Mouse (Mus musculus): ENCODE data around the gene Pou2f3. TPM values are rescaled to one million over a fixed set of nuclear protein-coding genes. Genes with fewer than 3 reads are reported as not detected.

Pou2f3 gene
- total and polyA plus RNA-seq, 3 experiments, result not detected

- TF ChIP-seq USF1 (IDR thresholded peaks at IDR 0.05; ENCODE audit: low read depth, low read length), result no peak
- TF ChIP-seq ETS1 (IDR thresholded peaks at IDR 0.05; ENCODE audit: low read depth, low read length), result no peak; the same call in 1 of the 2 replicates
- TF ChIP-seq SIN3A (IDR thresholded peaks at IDR 0.05; ENCODE audit: low read length), result 0 out of 2 replicates have a peak, but pooled peaks have one; percentile 14
- no peak for TF ChIP-seq ZC3H11A (IDR thresholded peaks at IDR 0.05; ENCODE audit: low read depth, low read length)
- peak; percentile 32; the same call in 1 of the 2 replicates for TF ChIP-seq ZNF384 (IDR thresholded peaks at IDR 0.05; ENCODE audit: low read depth, low read length)
Measured at GRCm38 (mm10) chr9:43246738-43247180, 36.6 kb upstream of the Pou2f3 start (continued).

GRCm38 (mm10) chr9:43245801-43246570, 35.8 kb upstream of the Pou2f3 start:
- DNase-seq (ENCODE audit: low read depth, low spot score), result peak; percentile 65
- H3K9ac ChIP-seq (ENCODE audit: control insufficient read depth, low read depth, low read length, poor library complexity, severe bottlenecking), result no peak overlapping the region
- H3K4me1 ChIP-seq (ENCODE audit: control insufficient read depth in 1 of 2, insufficient read depth in 2 of 2, low read length in 2 of 2), result peaks cover 19 to 49% of the 10 kb centered on the region in 2 experiments
- H3K27me3 ChIP-seq (ENCODE audit: control insufficient read depth in 1 of 2, insufficient read depth in 2 of 2, low read length in 2 of 2), result no peaks in the 10 kb centered on the region
- H3K79me2 ChIP-seq (ENCODE audit: control insufficient read depth, insufficient read depth, low read length, poor library complexity), result no peaks in the 10 kb centered on the region
- H3K9me3 ChIP-seq (replicated peaks; ENCODE audit: insufficient read depth, low read length), result no peaks in the 10 kb centered on the region
- peaks cover 0 to 48% of the 10 kb centered on the region in 2 experiments; a peak in 2 of 4 replicates for H3K36me3 ChIP-seq (ENCODE audit: control insufficient read depth in 1 of 2, insufficient read depth in 2 of 2, low read length in 2 of 2)
- peak overlapping the region; percentile 56 for H3K27ac ChIP-seq (ENCODE audit: control insufficient read depth, low read depth, low read length)
- H3K4me3 ChIP-seq (ENCODE audit: control insufficient read depth in 1 of 2, insufficient read depth in 1 of 2, low read depth in 2 of 2, low read length in 2 of 2), result no peak overlapping the region
- no peak for TF ChIP-seq CHD1 (IDR thresholded peaks at IDR 0.05; ENCODE audit: low read depth, low read length)
- peak; percentile 62 for TF ChIP-seq TCF12 (IDR thresholded peaks at IDR 0.05; ENCODE audit: low read depth, low read length)
- no peak for TF ChIP-seq GABPA (IDR thresholded peaks at IDR 0.05; ENCODE audit: low read depth, low read length)
- peak; percentile 95 for TF ChIP-seq RCOR1 (IDR thresholded peaks at IDR 0.05; ENCODE audit: low read depth, low read length)
- no peak for TF ChIP-seq MXI1 (IDR thresholded peaks at IDR 0.05; ENCODE audit: low read depth, low read length)
- no peak for TF ChIP-seq RAD21 (IDR thresholded peaks at IDR 0.05; ENCODE audit: low read depth, low read length)
- no peak for TF ChIP-seq POLR2A (IDR thresholded peaks at IDR 0.05; ENCODE audit: control insufficient read depth in 1 of 2, insufficient read depth in 1 of 2, low read depth in 1 of 2, low read length in 2 of 2, poor library complexity in 1 of 2)
- no peak for TF ChIP-seq MAFK (IDR thresholded peaks at IDR 0.05; ENCODE audit: borderline replicate concordance, low read depth, low read length)
- peak; percentile 36 for TF ChIP-seq TAL1 (IDR thresholded peaks at IDR 0.05; ENCODE audit: low read length)
- TF ChIP-seq MYC (IDR thresholded peaks at IDR 0.05; ENCODE audit: low read depth, low read length), result peak; percentile 19; the same call in 1 of the 2 replicates
- peak; percentile 24; the same call in 1 of the 2 replicates for TF ChIP-seq ELF1 (IDR thresholded peaks at IDR 0.05; ENCODE audit: low read depth, low read length)
- TF ChIP-seq POLR2AphosphoS2 (IDR thresholded peaks at IDR 0.05; ENCODE audit: low read length), result no peak
- TF ChIP-seq CTCF (IDR thresholded peaks at IDR 0.05 in 2 of 3, conservative IDR thresholded peaks at IDR 0.05 in 1 of 3; ENCODE audit: control insufficient read depth in 1 of 3, insufficient read depth in 1 of 3, low read depth in 2 of 3, low read length in 3 of 3, poor library complexity in 1 of 3, severe bottlenecking in 1 of 3), result no peak
- peak; percentile 88 for TF ChIP-seq ETS1 (IDR thresholded peaks at IDR 0.05; ENCODE audit: low read depth, low read length)
- TF ChIP-seq SIN3A (IDR thresholded peaks at IDR 0.05; ENCODE audit: low read length), result peak; percentile 56
- no peak for TF ChIP-seq JUND (IDR thresholded peaks at IDR 0.05; ENCODE audit: low read depth, low read length)
- peak; percentile 95 for TF ChIP-seq GATA1 (IDR thresholded peaks at IDR 0.05; ENCODE audit: low read depth, low read length)
- TF ChIP-seq EP300 (IDR thresholded peaks at IDR 0.05; ENCODE audit: low read depth in 1 of 2, low read length in 2 of 2), result peak; percentile 85 to 93

Measured in MEL (cell line).